Mouse (Mus musculus) heart, postnatal 0 days (tissue): ENCODE measurements at regions not wholly inside any gene's neighbourhood (a gene's known extent, or its start where the extent isn't known, plus 50 kb on each side); places are given as distances from the start of the nearest gene placed in this dataset.

ENCODE experiments used
- ATAC-seq: fragments of 200-750 bp; cut with Nextera tagmentation; 2 replicates; pipeline ENCODE4 v1.8.0; 2017; ENCODE audit warnings: low read depth, moderate number of reproducible peaks, moderate library complexity; ENCODE audit not compliant: insufficient read depth
- DNase-seq: peaks from one replicate; pipeline ENCODE4 v3.0.0-alpha.2; 2016; ENCODE audit warnings: low spot score
- H3K27ac ChIP-seq: fragments of 300-500 bp; sonication (generic); 2 replicates; pipeline ENCODE4 v1.5.1; 2014; ENCODE audit warnings: low read depth, mild to moderate bottlenecking
- H3K27me3 ChIP-seq: fragments of 300-500 bp; sonication (generic); 2 replicates; pipeline ENCODE4 v1.6.1; 2014; ENCODE audit warnings: low read length, mixed read lengths; ENCODE audit not compliant: control insufficient read depth, insufficient read depth
- H3K36me3 ChIP-seq: fragments of 300-500 bp; sonication (generic); replicated peaks from 2 replicates; pipeline ENCODE4 v1.6.1; 2014; ENCODE audit warnings: low read length, mixed read lengths; ENCODE audit not compliant: control insufficient read depth, insufficient read depth
- H3K4me1 ChIP-seq: fragments of 300-500 bp; sonication (generic); 2 replicates; pipeline ENCODE4 v1.6.1; 2014; ENCODE audit warnings: antibody characterized with exemption; ENCODE audit not compliant: control insufficient read depth, insufficient read depth
- H3K4me2 ChIP-seq: fragments of 300-500 bp; sonication (generic); 2 replicates; pipeline ENCODE4 v1.6.1; 2014; ENCODE audit warnings: low read depth, mild to moderate bottlenecking, low read length, moderate library complexity
- H3K4me3 ChIP-seq: fragments of 300-500 bp; sonication (generic); 2 replicates; pipeline ENCODE4 v1.5.1; 2014; ENCODE audit warnings: low read depth, low read length
- H3K9ac ChIP-seq: fragments of 300-500 bp; sonication (generic); replicated peaks from 2 replicates; pipeline ENCODE4 v1.6.1; 2014; ENCODE audit warnings: low read depth, low read length, mixed read lengths
- H3K9me3 ChIP-seq: fragments of 300-500 bp; sonication (generic); replicated peaks from 2 replicates; pipeline ENCODE4 v1.6.1; 2016; ENCODE audit warnings: low read length; ENCODE audit not compliant: control insufficient read depth
- CTCF ChIP-seq: IDR thresholded peaks from 2 replicates; pipeline ENCODE4 v1.5.1; 2016; ENCODE audit warnings: antibody characterized with exemption, control low read depth, low read depth
- EP300 ChIP-seq: IDR thresholded peaks from 2 replicates; pipeline ENCODE4 v1.6.1; 2016; ENCODE audit warnings: antibody characterized with exemption, low read depth
- WGBS: fragments of 180-500 bp; shearing (Covaris S2); extraction: QIAGEN DNeasy Blood & Tissue Kit; methylation state at CpG from one replicate; pipeline ENCODE4 v1.1.7; 2014; 5-methylcytosine and 5-hydroxymethylcytosine counted together

DNA sequence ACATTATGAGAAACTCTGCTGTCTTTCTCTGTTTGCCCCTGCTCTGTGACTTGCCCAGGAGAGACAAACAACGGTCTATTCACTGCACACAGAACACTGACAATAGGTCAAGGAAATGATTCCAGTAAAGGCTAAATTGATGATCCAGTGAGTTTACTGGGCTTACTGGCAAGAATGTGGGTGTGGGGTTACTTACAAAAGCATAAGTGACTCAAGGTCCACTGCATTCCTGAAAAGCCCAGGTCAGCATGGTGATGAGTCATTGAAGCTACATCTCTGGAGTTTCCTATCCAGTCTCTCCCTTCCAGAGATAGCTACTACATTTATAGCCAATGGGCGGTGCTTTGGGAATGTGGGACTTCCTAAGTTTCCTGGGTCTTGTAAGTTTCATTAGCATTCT is 192.8 kb upstream of the Adamts5 start:
- H3K4me2 ChIP-seq, result no peak overlapping the region
- H3K9me3 ChIP-seq, result no peaks in the 10 kb centered on the region
- no peak overlapping the region for H3K27ac ChIP-seq
- H3K9ac ChIP-seq, result no peak overlapping the region
- DNase-seq, result no peak
- H3K36me3 ChIP-seq, result no peaks in the 10 kb centered on the region
- WGBS, result 83% methylated on average over 2 of the region's 2 CpGs
- H3K27me3 ChIP-seq, result no peaks in the 10 kb centered on the region
- ATAC-seq, result no peak
- TF ChIP-seq EP300 (no peak), CTCF (no peak)
- no peaks in the 10 kb centered on the region for H3K4me1 ChIP-seq
- H3K4me3 ChIP-seq, result no peak overlapping the region

DNA sequence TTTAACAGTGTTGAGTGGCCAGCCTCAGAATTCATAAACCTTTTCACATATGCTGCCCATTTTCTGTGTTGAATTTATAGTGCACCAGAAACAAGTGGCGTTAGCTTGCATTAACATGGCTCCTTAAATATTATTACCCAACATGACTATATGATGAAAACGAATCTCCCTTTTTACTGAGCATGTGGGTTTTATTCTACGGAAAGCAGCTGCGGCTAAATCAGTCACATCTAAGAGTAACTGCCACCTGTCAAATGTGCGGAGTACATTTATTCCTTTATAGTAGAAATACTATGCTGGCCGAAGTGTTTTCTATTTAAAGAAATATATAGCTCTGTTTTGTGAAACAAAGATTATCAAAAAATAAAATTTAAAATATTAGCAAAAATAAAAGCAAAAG is 188.5 kb upstream of the Adamts5 start:
- DNase-seq, result no peak
- no peaks in the 10 kb centered on the region for H3K27me3 ChIP-seq
- H3K36me3 ChIP-seq, result no peaks in the 10 kb centered on the region
- TF ChIP-seq EP300, result no peak
- H3K4me3 ChIP-seq, result no peak overlapping the region
- no peak overlapping the region for H3K4me2 ChIP-seq
- no peak overlapping the region for H3K9ac ChIP-seq
- 87% methylated on average over 6 of the region's 6 CpGs for WGBS
- ATAC-seq, result no peak
- no peak overlapping the region for H3K27ac ChIP-seq
- no peaks in the 10 kb centered on the region for H3K4me1 ChIP-seq
- no peaks in the 10 kb centered on the region for H3K9me3 ChIP-seq

DNA sequence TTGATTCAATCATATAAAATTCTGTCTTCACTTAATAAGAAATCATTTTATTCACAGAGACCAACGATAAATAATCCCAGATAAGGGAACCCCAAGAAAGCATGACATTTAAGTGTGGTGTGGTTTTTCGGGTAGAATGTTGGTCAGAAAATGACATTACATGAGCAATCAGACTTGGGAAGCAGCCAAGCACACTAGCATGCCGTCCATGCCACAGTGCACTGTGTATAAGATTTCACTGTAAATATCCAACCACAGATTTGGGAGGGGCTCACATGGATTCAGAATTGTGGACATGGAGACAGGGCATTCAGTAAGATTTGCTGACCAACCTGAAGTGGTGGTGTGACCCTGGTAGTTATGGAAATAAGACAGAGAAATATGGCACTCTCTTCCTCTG is 185.8 kb upstream of the Adamts5 start:
- no peak for ATAC-seq

DNA sequence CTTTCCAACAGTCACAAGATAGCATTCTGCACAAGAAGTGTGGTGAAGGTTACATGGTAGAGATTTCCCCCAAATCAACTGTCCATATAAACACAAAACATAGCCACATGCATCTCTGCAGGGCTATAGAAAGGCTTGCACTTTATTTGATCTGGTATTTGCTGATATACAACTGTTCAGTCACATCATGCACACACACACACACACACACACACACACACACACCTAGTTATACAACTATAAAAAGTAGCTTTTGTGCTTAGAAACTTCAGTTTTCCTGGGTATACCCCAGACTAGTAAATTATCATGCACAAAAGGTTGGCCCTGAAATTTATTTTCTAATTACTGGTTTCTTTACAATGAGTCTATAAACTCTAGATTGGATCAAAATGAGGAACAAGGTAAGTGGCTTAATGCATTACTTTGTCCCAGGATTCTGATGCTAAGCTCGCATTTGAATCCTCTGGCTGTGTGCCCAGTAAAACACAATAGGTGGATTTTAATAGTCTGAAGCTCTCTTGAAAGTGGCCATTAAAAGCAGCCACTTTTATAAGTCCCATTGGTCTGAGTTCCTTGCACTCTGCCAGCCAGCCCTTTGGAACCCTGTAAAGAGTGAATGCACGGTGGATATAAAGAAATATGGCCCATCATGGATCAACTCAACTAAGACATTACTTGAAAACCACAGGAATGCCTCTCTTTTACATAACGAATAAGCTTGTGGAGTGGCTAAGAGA is 166.2 kb upstream of the Adamts5 start:
- 53% methylated on average over 3 of the region's 3 CpGs for WGBS
- H3K27ac ChIP-seq, result no peak overlapping the region
- no peaks in the 10 kb centered on the region for H3K9me3 ChIP-seq
- DNase-seq (no peak), ATAC-seq (no peak)
- H3K36me3 ChIP-seq, result no peaks in the 10 kb centered on the region
- H3K27me3 ChIP-seq, result no peaks in the 10 kb centered on the region
- no peak overlapping the region for H3K4me2 ChIP-seq
- H3K9ac ChIP-seq, result no peak overlapping the region
- no peak for TF ChIP-seq EP300
- no peak for TF ChIP-seq CTCF
- H3K4me1 ChIP-seq, result no peaks in the 10 kb centered on the region
- H3K4me3 ChIP-seq, result no peak overlapping the region

More for the DNA sequence above, 185.8 kb upstream of the Adamts5 start:
- Histone ChIP-seq H3K4me3 (no peak overlapping the region), H3K4me1 (no peaks in the 10 kb centered on the region), H3K9me3 (no peaks in the 10 kb centered on the region), H3K27me3 (no peaks in the 10 kb centered on the region), H3K36me3 (no peaks in the 10 kb centered on the region), H3K4me2 (no peak overlapping the region), H3K27ac (no peak overlapping the region), H3K9ac (no peak overlapping the region)
- no peak for DNase-seq
- TF ChIP-seq CTCF (no peak), EP300 (no peak)
- WGBS, result 65% methylated on average over 3 of the region's 3 CpGs

DNA sequence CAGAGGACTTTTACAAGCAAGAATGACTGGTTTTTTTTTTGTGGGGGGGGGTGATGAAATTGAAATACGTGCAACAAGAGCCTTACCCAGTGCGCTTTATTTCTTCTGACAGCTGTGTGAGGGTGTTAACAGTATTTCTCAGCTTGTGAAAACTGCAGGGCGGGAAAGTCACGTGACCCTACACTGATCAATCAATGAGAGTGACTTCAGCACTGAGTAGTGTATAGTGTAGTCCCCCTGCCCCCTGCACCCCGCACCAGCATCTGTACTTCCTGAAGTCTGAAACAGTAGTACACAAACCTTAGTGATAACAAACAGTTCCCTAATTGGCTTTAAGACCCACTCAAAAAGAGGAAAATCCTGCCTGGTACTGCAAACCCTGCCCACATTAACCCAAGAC is 158.5 kb upstream of the Adamts5 start:
- Histone ChIP-seq H3K9ac (no peak overlapping the region), H3K4me1 (no peaks in the 10 kb centered on the region), H3K27me3 (no peaks in the 10 kb centered on the region), H3K9me3 (no peaks in the 10 kb centered on the region), H3K4me3 (no peak overlapping the region), H3K4me2 (no peak overlapping the region), H3K36me3 (no peaks in the 10 kb centered on the region), H3K27ac (no peak overlapping the region)
- 66% methylated on average over 5 of the region's 5 CpGs for WGBS
- ATAC-seq (no peak), DNase-seq (no peak)
- TF ChIP-seq CTCF (no peak), EP300 (no peak)

DNA sequence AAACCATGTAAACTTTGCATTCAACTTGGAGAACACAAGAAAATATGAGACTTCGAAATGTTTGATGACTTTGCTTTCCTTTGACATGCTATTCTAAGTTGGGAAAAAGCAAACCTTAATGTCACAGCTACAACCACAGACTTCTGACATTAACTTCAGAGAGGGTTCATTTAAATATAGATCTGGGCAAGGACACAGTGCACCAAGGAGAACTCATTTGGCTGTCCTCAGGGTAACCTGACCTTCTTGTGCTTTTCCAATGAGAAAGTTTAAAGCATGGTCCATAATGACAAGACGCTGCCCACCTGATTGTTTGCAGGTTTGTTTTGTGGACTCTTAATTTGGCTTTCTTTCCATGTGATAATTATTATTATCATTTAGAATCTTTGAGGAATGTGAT is 143.1 kb upstream of the Adamts5 start:
- H3K9me3 ChIP-seq, result no peaks in the 10 kb centered on the region
- H3K36me3 ChIP-seq, result no peaks in the 10 kb centered on the region
- H3K27me3 ChIP-seq, result no peaks in the 10 kb centered on the region
- no peak for TF ChIP-seq EP300
- TF ChIP-seq CTCF, result no peak
- DNase-seq, result no peak
- no peak overlapping the region for H3K9ac ChIP-seq
- H3K4me2 ChIP-seq, result no peak overlapping the region
- no peak for ATAC-seq
- no peak overlapping the region for H3K27ac ChIP-seq
- no peaks in the 10 kb centered on the region for H3K4me1 ChIP-seq
- no peak overlapping the region for H3K4me3 ChIP-seq
- 78% methylated on average over 2 of the region's 2 CpGs for WGBS
